Mouse (Mus musculus) midbrain, embryonic 12.5 days (tissue): ENCODE results near the gene Kcnj12. TPM values are rescaled to one million over a fixed set of nuclear protein-coding genes. Genes with fewer than 3 reads are reported as not detected.
A peak's percentile ranks its signal among the peaks of the same experiment; 100 is the strongest.

Experiments used
- ATAC-seq: fragments of 200-750 bp; cut with Nextera tagmentation; 2 replicates; pipeline ENCODE4 v1.8.0; 2017; ENCODE audit warnings: low read depth, moderate TSS enrichment, moderate library complexity; ENCODE audit not compliant: low FRiP score
- H3K27ac ChIP-seq: fragments of 300-500 bp; sonication (generic); replicated peaks from 2 replicates; pipeline ENCODE4 v1.5.1; 2016; ENCODE audit warnings: mild to moderate bottlenecking
- H3K27me3 ChIP-seq: fragments of 300-500 bp; sonication (generic); 2 replicates; pipeline ENCODE4 v1.6.1; 2016; ENCODE audit warnings: mild to moderate bottlenecking
- H3K36me3 ChIP-seq: fragments of 300-500 bp; sonication (generic); 2 replicates; pipeline ENCODE4 v1.6.1; 2016
- H3K4me1 ChIP-seq: fragments of 300-500 bp; sonication (generic); 2 replicates; pipeline ENCODE4 v1.6.1; 2016
- H3K4me2 ChIP-seq: fragments of 300-500 bp; sonication (generic); replicated peaks from 2 replicates; pipeline ENCODE4 v1.6.1; 2016; ENCODE audit warnings: mild to moderate bottlenecking, moderate library complexity
- H3K4me3 ChIP-seq: fragments of 300-500 bp; sonication (generic); 2 replicates; pipeline ENCODE4 v1.5.1; 2016; ENCODE audit warnings: mild to moderate bottlenecking
- H3K9ac ChIP-seq: fragments of 300-500 bp; sonication (generic); replicated peaks from 2 replicates; pipeline ENCODE4 v1.6.1; 2016; ENCODE audit warnings: mild to moderate bottlenecking, moderate library complexity
- H3K9me3 ChIP-seq: fragments of 300-500 bp; sonication (generic); 2 replicates; pipeline ENCODE4 v1.6.1; 2016; ENCODE audit warnings: mild to moderate bottlenecking
- WGBS: fragments of 180-500 bp; shearing (Covaris S2); methylation state at CpG from one replicate; pipeline ENCODE4 v1.1.7; 2016; 5-methylcytosine and 5-hydroxymethylcytosine counted together
- polyA plus RNA-seq: library from polyadenylated mRNA; unstranded; fragments of >200 nt; fragmentation: Nextera tagmentation; extraction: Ambion mirVana; gene quantifications from 2 replicates; pipeline ENCODE4 v1.2.1, GENCODE M21; 2016

The Kcnj12 gene
- polyA plus RNA-seq, 1 experiment from 2014 or later, result 0.50 TPM

DNA sequence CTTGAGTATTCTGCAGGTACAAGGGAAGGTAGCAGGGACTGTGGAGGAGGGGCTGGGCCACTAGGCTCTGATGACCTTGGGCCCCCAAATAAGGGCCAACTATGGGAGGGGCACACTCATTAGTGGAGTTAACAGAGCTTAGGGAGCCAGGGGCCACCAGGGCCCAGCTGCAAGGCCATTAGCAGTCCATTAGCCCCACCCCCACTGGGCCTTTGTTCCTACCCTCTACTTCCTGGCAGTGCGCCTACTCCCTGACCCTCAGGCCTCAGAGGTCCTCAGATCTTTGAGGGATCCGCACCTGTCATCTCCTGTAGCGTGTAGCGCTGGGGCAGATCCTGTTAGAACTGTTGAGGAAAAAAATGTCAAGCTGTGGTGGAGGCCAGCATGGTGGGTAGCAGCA lies 18.3 kb upstream of the Kcnj12 start:
- Histone ChIP-seq H3K9me3 (no peaks in the 10 kb centered on the region), H3K27ac (no peak overlapping the region), H3K4me2 (no peak overlapping the region), H3K36me3 (no peaks in the 10 kb centered on the region), H3K27me3 (0 out of 2 replicates have a peak, but pooled peaks cover 4% of the 10 kb centered on the region), H3K9ac (no peak overlapping the region), H3K4me3 (no peak overlapping the region), H3K4me1 (peaks cover 16% of the 10 kb centered on the region)
- WGBS, result 58% methylated on average over 4 of the region's 4 CpGs
- no peak for ATAC-seq

DNA sequence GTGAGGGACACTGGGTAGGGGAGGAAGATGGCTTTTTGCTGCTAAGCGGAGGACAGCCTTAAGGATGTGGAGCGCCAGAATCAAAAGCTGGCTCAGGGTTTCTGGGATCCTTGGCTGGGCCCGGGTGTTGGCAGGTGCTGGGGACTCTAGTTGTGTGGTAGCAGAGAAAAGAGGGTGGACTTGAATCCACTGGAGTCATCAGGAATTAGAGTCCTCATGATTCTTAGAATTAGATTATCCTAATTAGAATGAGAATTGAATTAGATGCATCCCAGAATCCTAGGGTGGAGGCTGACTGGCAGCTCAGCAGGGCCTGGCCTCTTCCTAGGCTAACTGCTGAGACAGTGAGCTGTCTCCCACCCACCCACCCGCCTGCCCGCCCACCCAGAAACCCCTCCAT lies 17.6 kb upstream of the Kcnj12 start:
- Histone ChIP-seq H3K4me3 (no peak overlapping the region), H3K9me3 (no peaks in the 10 kb centered on the region), H3K9ac (no peak overlapping the region), H3K4me2 (no peak overlapping the region), H3K36me3 (no peaks in the 10 kb centered on the region), H3K27me3 (0 out of 2 replicates have a peak, but pooled peaks cover 4% of the 10 kb centered on the region), H3K27ac (no peak overlapping the region), H3K4me1 (peaks cover 16% of the 10 kb centered on the region)
- WGBS, result 55% methylated on average over 5 of the region's 5 CpGs
- no peak for ATAC-seq

DNA sequence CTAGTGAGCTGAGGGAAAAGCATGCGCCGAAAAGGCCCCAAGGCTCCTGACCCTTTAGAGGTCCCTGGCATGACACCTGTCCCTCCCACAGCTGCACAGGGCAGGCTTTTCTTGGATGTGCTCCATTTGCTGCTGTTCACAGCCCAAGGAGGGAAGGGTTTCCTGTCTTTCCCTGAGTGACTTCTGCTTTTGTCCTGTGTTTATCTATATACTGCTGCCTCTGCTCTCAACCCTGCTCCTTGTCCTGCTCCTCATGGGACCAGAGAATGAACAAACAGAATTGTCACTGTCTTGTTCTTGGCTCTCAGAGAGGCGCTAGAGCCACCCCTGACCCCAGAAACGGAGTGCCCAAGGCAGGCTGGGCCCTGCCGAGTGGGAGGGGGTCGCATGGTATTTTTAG lies 17.0 kb upstream of the Kcnj12 start:
- 0 out of 2 replicates have a peak, but pooled peaks cover 4% of the 10 kb centered on the region for H3K27me3 ChIP-seq
- H3K9ac ChIP-seq, result no peak overlapping the region
- WGBS, result 52% methylated on average over 6 of the region's 6 CpGs
- no peak for ATAC-seq
- no peaks in the 10 kb centered on the region for H3K36me3 ChIP-seq
- H3K4me2 ChIP-seq, result no peak overlapping the region
- no peak overlapping the region for H3K4me3 ChIP-seq
- H3K27ac ChIP-seq, result no peak overlapping the region
- H3K4me1 ChIP-seq, result peaks cover 16% of the 10 kb centered on the region
- H3K9me3 ChIP-seq, result no peaks in the 10 kb centered on the region

DNA sequence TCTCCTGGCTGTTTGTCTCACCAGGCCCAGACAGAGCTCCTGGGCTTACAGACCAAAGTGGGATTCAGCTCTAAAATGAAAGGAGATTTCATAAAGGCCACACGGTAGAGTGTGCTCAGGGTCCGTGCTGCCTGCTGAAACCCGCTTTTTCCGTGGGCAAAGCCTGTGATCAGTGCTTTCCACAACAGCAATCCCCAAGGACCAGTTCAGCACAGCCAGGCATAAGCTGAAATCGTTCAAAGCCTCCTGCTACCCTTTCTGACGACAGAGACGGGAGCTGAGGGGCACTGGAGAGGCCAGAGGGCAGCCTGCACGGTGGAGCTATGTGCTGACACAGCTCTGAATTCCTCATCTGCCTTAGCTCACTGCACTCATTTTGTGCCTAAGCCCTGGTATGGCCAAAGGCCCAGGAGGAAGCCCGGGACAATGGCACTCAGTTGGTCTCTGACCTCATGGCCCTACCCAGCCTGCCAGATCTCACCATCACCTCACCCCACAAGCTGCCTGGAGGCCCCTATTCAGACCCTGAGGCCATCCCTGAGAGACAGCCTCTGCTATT lies 10.5 kb upstream of the Kcnj12 start:
- peaks cover 12% of the 10 kb centered on the region for H3K4me1 ChIP-seq
- no peak for ATAC-seq
- H3K4me2 ChIP-seq, result no peak overlapping the region
- H3K27me3 ChIP-seq, result no peaks in the 10 kb centered on the region
- H3K27ac ChIP-seq, result 0 out of 2 replicates have a peak overlapping the region, but pooled peaks have one; percentile 21
- H3K9me3 ChIP-seq, result no peaks in the 10 kb centered on the region
- H3K36me3 ChIP-seq, result no peaks in the 10 kb centered on the region
- no peak overlapping the region for H3K4me3 ChIP-seq
- WGBS, result 19% methylated on average over 9 of the region's 9 CpGs
- no peak overlapping the region for H3K9ac ChIP-seq

DNA sequence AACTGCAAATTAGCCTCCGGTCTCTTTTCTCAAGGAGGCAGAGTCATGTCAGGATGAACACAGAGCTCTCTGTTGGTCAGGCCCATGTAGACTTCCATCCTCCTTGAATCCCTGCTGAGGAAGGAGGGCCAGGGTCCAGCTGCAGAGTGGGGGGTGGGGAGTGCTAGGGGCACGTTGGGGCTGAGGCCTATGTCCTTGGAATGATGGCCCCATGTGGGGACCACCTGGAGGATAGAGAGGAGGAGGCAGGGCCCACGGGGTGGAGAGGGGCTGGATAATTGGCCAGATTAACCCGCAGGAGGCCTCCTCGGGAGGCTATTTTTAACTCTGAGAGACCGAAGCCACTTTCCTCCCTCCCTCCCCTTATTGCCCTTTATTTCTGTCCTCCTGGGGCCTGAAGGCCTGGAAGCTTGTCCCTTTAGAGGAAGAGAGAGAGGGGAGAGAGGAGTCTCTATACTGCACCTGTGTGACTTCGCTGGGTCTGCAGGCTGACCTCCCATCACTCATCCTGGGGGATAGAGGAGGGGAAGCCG lies 5.4 kb upstream of the Kcnj12 start:
- peaks cover 41% of the 10 kb centered on the region for H3K27me3 ChIP-seq
- no peak overlapping the region for H3K4me2 ChIP-seq
- ATAC-seq, result no peak
- H3K9me3 ChIP-seq, result no peaks in the 10 kb centered on the region
- no peak overlapping the region for H3K27ac ChIP-seq
- no peak overlapping the region for H3K9ac ChIP-seq
- H3K4me3 ChIP-seq, result no peak overlapping the region
- H3K4me1 ChIP-seq, result peaks cover 17% of the 10 kb centered on the region
- WGBS, result 13% methylated on average over 8 of the region's 8 CpGs
- H3K36me3 ChIP-seq, result no peaks in the 10 kb centered on the region

DNA sequence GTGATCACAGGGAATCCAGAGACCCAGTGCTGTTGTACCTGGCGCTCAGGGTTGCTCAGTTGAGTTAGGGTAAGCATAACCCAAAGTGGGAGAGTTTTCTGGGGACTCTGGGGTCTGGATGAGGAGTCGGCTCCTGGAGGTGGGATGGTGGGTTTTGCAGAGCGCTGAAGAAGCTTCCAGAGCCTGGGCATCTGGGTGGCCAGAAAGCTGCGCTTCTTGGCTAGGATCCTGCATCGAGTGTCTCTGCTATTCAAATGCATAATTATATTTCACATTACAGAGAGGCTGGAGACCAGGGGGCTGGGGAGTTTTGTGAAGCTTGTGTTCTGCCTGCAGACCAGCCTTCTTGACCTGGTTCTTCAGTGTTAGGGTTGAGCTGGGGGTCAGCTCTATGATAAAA lies 1.2 kb upstream of the Kcnj12 start:
- WGBS, result 65% methylated on average over 5 of the region's 5 CpGs
- no peak for ATAC-seq
- peaks cover 25% of the 10 kb centered on the region for H3K4me1 ChIP-seq
- H3K36me3 ChIP-seq, result no peaks in the 10 kb centered on the region
- no peak overlapping the region for H3K9ac ChIP-seq
- no peaks in the 10 kb centered on the region for H3K9me3 ChIP-seq
- H3K4me2 ChIP-seq, result no peak overlapping the region
- H3K4me3 ChIP-seq, result no peak overlapping the region
- H3K27ac ChIP-seq, result no peak overlapping the region
- H3K27me3 ChIP-seq, result peaks cover 80% of the 10 kb centered on the region

DNA sequence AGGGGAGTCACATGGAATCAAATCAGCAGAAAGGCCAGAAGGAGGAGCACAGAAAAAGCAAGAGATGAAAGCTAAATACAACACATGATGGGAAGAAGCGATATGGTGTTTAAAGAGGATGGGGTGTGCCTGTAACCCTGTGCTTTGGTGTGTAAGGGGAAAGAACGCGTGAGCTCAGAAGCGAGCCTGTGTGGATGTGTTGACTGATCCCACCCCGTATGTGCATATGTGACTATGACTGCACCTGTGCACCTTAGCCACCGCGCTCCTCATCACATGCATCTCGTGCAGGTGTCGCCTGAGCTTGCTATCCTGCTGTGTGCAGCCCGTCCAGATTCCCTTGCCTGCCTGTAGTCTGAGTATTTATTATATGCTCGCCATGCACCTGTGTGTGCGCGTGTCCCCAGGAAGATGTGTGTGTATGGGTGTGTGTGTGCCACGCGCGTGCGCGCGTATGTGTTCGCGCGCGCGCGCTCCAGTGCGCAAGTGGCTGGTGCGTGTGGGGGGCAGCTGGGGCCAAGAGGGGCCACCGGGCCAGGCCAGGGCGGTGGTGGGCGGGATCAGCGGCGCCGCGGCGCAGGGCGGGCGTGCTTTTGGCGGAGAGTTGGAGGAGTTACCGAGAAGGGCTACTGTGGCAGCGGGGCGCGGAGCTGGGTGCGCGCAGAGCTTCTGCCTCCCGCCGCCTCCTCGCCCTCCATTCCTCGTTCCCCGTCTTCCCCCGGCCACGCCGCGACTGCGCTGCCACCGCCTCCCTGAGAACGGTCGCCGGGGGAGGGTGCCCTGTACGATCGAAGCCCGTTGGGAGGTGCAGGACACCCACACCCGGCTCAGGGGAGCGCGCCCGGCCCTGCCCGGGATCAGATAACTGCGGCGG lies 451 bp upstream of the Kcnj12 start:
- WGBS, result under 1% methylated on average over 65 of the region's 68 CpGs
- H3K36me3 ChIP-seq, result no peaks in the 10 kb centered on the region
- peaks cover 80% of the 10 kb centered on the region for H3K27me3 ChIP-seq
- peak overlapping the region; percentile 77 for H3K4me2 ChIP-seq
- no peak overlapping the region for H3K27ac ChIP-seq
- H3K4me3 ChIP-seq, result peak overlapping the region; percentile 54
- H3K9me3 ChIP-seq, result no peaks in the 10 kb centered on the region
- H3K9ac ChIP-seq, result peak overlapping the region; percentile 31; the same call in 1 of the 2 replicates
- H3K4me1 ChIP-seq, result peaks cover 22% of the 10 kb centered on the region
- no peak for ATAC-seq

DNA sequence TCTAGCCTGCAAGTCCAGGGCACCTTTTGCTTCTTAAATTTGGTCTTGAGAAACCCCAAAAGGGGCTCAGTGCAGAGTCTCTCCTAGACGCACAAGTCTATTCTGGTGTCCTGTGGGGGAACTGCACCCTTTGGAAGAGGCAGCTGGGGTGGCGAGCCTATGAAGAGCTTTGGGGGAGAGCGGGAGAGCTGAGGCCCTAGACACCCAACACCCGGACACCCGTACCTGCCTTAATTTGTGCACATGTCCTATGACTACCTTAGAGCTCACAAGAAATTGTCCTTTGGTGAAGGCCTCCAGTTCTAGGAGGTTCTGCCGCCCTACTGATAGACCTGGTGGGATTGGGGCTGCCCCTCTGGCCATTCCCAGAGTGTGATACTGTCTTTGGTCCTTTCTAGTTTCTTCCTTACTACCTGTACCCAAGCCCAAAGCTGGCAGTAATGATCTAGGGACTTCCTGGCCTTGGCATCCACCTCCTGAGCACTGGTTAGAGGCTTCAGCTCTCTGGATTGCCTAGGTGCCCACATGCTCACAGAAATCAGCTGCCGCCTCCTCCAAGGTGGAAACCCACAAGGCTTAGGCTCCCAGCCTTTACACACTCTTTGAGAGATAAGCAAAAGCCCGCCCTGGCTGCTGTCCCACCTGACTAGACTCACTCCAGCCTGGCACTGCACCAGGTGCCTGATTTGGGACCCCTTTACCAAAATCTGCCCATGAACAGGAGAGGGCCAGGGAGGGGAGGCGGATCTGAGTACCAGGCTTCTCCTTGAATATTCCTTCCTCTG lies 1.2 kb downstream of the Kcnj12 start:
- Histone ChIP-seq H3K27me3 (peaks cover 71% of the 10 kb centered on the region), H3K27ac (no peak overlapping the region), H3K4me1 (peaks cover 19% of the 10 kb centered on the region), H3K9ac (no peak overlapping the region), H3K4me2 (peak overlapping the region; percentile 77; the same call in 1 of the 2 replicates), H3K4me3 (peak overlapping the region; percentile 54; the same call in 1 of the 2 replicates), H3K9me3 (no peaks in the 10 kb centered on the region), H3K36me3 (no peaks in the 10 kb centered on the region)
- 50% methylated on average over 9 of the region's 9 CpGs for WGBS
- ATAC-seq, result no peak

DNA sequence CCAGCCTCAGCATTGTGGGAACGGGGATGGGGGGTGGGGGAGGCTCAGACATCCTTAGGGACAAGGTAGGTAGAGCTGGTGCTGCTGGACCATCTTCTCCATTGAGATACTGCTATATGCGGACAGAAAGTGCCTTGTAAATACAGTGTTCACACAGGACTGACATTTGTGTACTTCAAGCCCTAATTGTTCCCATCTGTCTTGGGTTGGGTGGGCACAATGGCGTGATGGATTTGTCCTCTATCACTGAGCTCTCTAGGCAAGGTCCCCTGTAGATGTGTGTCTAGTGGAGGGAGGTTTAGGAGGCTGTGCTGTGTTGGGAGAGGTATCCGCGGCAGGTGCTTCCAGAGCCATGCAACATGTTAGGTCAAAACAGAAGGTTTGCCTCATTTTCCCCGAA lies 2.0 kb downstream of the Kcnj12 start:
- no peak overlapping the region for H3K9ac ChIP-seq
- H3K4me2 ChIP-seq, result no peak overlapping the region
- H3K27ac ChIP-seq, result no peak overlapping the region
- H3K36me3 ChIP-seq, result no peaks in the 10 kb centered on the region
- 79% methylated on average over 6 of the region's 6 CpGs for WGBS
- peaks cover 64% of the 10 kb centered on the region for H3K27me3 ChIP-seq
- H3K4me3 ChIP-seq, result no peak overlapping the region
- H3K9me3 ChIP-seq, result no peaks in the 10 kb centered on the region
- H3K4me1 ChIP-seq, result peaks cover 19% of the 10 kb centered on the region
- ATAC-seq, result no peak

DNA sequence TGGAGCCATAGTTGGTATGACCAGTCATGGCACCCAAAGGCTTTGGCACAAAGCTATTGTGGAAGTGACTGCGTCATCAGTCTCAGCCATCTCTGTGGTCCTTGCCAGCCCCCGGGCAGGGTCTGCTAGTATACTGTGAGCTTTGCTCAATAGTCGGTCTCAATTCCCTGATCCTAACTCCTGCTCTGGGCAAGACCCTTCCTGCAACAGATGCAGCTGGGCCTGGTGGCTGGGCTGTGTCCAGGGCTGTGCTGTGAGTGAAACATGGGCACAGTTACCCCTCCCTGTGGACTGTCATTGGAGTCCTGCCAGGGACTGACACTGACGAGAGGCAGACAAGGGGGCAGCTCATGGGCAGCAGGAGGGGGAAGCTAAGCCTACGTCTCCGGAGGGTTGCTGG lies 2.6 kb downstream of the Kcnj12 start:
- Histone ChIP-seq H3K27ac (no peak overlapping the region), H3K9me3 (no peaks in the 10 kb centered on the region), H3K4me2 (no peak overlapping the region), H3K4me3 (no peak overlapping the region), H3K4me1 (peaks cover 19% of the 10 kb centered on the region), H3K9ac (no peak overlapping the region), H3K27me3 (peaks cover 58% of the 10 kb centered on the region), H3K36me3 (no peaks in the 10 kb centered on the region)
- 63% methylated on average over 6 of the region's 6 CpGs for WGBS
- no peak for ATAC-seq

DNA sequence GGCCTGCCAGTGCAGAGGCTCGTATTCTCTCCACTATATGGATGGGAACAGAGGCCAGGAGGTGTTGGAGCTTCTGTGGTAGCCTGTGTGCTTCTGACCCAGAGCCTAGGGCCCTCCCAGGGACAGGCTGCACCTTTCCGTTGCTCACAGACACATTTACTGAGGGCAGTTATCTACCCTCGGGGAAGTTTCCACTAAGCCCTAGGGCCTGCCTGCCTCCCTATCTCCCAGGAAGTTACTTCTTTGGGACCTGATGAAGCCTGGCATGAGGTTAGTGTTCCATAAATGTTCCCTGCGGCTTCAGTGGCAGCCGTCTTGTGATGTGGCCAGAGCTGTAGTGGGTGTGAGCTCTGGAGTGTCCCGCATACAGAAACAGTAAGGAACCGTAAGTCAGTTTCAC lies 3.2 kb downstream of the Kcnj12 start:
- Histone ChIP-seq H3K9ac (no peak overlapping the region), H3K27me3 (peaks cover 52% of the 10 kb centered on the region), H3K36me3 (no peaks in the 10 kb centered on the region), H3K27ac (no peak overlapping the region), H3K9me3 (no peaks in the 10 kb centered on the region), H3K4me3 (no peak overlapping the region), H3K4me1 (peaks cover 19% of the 10 kb centered on the region), H3K4me2 (no peak overlapping the region)
- ATAC-seq, result no peak
- 83% methylated on average over 7 of the region's 7 CpGs for WGBS

DNA sequence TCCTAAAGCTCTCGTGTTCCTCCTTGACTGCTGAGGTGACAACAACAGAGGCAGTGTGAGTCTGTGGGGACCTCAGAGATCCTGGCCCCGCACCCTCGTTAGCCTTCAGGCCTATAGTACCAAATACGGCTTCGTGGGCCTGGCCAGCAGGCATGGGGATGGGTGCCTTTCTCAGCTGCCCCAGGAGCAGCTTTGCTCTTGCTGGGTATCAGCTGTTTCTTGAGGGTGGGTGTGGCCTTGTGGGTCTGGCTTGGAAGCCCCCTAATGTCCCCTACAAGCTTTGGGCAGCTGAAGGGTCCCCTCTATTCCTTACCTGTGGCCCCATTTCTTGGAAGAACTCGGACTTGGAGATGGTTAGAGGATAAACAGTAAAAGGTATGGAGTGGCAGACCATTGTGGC lies 4.0 kb downstream of the Kcnj12 start:
- no peak overlapping the region for H3K4me3 ChIP-seq
- 86% methylated on average over 6 of the region's 6 CpGs for WGBS
- no peak overlapping the region for H3K27ac ChIP-seq
- H3K27me3 ChIP-seq, result peaks cover 44% of the 10 kb centered on the region
- no peak overlapping the region for H3K9ac ChIP-seq
- no peak for ATAC-seq
- no peaks in the 10 kb centered on the region for H3K9me3 ChIP-seq
- no peaks in the 10 kb centered on the region for H3K36me3 ChIP-seq
- H3K4me2 ChIP-seq, result no peak overlapping the region
- peaks cover 18% of the 10 kb centered on the region for H3K4me1 ChIP-seq
